Mouse (Mus musculus) urinary bladder, postnatal 4 days (tissue): ENCODE measurements around the gene Gipc2.

Experiments
- DNase-seq, 2 experiments: peaks; one replicate each; pipeline ENCODE4 v3.0.0; 2021 to 2022; ENCODE audit warnings: low spot score in 2 of 2

Gipc2 gene

DNA sequence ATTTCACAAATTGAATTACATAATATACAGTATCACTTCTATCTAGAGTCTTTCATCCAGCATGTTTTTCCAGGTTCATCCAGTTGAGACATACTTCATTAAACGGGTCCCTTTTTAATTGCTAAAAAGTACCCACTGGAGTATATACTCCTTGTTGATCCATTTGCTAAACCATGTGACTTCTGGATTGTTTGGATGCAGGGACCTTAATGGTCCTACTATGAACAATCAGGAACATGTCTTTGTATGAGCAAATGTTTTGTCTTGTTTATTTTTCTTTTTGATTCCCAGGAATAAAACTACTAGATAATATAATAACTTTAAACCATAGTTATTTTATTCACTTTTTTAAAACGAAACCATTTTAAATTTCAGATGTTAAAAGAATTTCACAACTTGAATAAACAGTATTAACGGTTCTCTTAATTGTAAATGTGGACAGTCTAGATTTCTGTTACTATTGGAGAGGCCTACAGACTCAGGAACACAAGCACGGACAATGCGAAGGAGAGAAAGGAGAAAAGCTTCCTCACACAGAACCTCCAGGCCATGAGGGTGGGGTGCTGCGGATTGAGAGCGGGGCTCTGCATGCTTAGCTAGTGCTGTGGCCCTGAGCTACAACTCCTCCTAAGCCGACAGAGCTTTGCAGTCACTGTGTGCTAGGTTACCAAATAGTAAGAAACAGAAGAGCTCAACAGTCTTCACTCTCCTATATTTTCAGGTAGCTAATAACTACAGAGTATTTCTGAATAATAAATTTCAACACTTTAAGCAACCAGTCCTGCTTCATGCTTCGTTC lies 24.8 kb upstream of the Gipc2 start:
- no peak for DNase-seq

DNA sequence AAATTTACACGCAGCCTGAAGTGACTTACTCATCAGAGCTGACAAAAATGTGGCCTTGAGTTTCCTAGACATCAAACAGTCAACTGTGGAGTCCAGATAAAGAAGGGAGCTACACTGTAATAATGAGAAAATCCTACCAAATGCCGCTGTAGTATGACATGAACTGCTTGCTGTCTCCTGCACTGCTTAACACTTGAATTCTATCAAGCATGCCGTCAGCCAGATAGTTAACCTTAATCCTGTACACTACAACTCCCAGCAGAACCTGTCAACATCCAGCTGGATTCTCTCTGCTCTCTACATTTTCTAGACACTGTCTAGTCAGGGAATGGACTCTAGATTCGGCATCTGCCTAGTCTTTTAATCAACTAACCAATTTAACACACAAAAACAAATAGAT lies 23.3 kb upstream of the Gipc2 start:
- no peak for DNase-seq

DNA sequence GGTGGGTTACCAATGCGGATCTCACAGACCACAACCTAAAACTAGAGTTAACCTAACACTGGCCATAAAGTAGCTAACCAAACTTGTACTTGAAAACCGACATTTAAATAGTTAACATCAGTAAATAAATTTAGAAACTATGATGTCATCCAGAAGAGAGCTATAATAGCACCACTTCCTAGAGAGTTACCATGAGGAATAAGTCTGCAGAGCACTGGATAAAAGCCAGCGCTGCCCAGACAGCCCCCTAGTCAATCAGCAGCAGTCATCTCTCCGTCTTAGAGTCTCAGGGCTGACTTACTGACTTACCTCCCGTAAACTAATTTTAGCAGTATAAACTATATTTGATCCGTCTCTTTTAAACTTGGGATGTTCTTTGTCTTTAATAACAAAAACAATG lies 20.1 kb upstream of the Gipc2 start:
- no peak for DNase-seq

DNA sequence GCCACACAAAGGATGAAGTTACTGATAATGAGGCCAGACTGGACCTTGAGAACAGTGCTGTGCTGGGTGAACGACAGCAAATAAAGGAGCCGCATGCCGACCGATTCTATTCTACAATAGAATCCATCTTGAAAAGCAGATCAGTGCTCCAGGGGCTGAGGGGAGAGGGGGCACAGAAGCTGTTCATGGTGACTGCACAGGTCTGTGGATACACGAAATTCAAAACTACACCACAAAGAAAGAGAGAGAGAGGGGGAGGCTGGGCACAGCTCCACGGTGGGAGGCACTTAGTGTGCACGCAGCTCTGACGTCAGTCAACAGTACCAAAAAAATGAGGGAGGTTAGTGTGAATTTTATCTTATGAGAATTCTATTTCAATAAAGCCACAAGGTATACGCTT lies 17.5 kb upstream of the Gipc2 start:
- DNase-seq, result no peak

DNA sequence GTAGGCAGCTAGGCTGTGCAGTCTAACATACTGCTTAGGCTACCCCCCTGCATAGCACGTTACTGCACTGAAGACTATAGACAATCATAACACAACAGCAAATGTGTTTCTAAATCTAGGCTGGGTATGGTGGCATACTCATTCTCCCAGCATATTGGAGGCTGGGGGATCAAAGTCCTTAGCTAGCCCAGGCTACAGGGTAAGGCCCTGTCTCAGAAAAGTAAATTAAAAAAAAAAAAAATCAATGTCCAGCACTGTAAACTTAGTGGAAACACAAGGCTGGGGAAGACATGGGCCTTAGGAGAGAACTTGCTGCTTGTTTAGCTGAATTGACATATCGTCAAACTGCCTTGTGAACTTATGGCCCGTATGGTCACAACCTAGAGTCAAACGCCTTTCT lies 14.6 kb upstream of the Gipc2 start:
- DNase-seq, result no peak

DNA sequence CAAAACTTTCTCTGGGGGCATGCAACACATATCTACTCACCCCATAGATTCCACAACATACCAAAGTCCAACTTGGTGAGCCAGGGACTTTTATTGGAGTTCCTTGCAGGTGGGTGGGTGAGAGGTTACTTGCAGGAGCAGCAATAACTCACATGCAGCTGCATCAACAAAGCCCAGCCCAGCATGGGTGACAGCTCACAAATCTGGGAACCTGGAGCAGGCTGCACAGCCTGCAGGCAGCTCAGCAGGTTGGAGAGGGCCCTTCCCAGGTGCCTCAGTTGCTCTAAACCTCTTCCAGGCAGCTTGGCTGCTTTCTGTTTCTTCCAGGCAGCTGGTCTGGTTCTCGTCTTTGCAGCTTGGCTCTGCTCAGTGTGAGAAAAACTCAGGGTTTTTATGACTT lies 13.3 kb upstream of the Gipc2 start:
- no peak for DNase-seq

DNA sequence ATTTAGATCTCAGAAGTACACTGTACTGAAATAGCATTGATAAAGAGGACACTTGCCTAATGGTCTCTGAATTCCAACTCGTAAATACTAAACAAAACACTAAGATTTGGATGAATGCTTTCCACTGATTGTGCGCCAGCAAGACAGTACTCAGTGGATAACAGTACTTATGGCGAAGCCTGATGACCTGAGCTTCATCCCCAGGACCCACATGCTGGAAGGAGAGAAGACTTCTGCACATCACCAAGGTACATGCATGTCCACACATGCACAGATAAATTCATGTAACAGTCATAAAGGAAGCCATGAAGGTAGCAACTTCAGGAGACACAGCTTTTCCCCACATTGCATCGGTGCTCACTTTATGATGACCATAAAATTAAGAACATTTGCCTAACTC lies 12.8 kb upstream of the Gipc2 start:
- no peak for DNase-seq

DNA sequence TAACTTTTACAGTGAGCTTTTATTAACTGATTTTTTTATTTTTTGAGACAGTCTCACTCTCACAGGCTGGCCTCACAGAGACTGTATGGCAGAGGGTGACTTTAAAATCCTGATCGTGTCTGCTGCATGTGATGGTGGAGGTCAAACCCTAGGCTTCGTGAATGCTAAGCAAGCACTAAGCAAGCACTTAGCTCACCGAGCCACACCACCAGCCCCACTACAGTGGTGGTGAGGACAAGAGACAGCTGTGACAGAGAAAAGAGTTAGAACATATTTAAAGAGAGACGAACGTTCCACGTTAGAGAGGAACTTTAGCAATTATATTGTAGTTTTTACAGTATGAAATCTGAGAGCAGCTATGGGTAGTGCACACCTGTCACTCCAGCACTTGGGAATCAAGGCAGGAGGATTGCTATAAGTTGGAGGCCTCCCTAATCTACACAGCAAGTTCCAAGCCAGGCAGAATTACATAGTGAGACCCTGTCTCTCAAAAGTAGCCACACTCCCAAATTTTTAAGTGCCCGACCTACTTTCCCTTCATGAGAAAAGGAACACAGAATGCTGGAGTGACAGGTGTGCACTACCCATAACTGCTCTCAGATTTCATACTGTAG lies 6.4 kb upstream of the Gipc2 start:
- no peak for DNase-seq

DNA sequence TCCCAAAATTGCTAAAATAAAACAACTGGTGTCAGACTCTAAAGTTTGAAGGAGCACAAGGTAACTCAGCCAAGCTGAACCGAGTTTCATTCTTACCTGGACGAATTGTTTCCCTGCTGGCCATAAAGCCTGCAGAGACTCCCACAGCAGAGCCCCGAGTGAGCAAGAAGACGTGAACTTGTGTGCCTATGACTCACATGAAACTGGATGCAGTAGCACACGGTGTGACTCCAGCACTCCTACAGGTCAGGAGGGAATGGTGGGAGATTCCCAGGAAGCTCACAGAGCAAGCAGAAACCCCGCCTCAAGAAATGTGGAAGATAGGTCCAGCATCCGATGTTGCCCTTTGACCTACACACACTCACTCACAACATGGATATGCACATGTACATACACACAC lies 5.8 kb upstream of the Gipc2 start:
- no peak for DNase-seq

DNA sequence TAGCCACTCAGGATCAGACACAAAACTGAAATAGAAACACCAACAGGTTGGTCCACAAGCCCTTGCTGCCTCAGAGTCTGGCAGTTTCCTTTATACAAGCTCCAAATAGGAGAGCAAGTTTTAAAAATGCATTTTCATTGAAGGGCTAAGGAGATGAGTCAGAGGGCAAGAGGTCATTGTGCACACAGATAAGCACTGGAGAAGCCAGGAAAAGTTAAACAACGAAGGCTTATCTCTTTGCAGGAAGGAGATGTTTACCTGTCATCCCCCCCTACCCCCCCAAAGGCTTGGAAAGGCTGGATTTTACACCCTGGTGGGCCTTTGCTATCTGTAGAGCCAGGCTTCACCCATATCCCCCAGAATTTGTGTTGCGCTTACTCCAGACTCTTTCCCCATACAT lies 5.2 kb upstream of the Gipc2 start:
- DNase-seq, result no peak

DNA sequence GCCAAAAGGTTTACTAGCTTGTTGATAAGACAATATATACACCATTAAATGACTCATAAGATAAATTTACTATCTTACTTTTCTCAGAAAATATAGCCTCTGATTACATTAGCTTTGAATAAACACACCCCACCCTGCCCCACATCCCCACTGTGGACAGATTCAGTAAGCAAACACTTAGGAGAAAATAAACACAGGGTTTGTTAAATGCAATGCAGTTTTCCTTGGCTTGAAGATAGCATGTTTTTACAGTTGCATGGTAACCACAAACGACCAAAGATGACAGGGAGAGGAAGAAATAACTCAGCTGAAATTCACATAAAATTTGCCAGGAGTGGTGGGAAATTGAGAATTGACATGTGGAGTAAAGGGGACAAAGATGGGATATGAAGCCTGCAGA lies 4.4 kb upstream of the Gipc2 start:
- DNase-seq, result no peak

DNA sequence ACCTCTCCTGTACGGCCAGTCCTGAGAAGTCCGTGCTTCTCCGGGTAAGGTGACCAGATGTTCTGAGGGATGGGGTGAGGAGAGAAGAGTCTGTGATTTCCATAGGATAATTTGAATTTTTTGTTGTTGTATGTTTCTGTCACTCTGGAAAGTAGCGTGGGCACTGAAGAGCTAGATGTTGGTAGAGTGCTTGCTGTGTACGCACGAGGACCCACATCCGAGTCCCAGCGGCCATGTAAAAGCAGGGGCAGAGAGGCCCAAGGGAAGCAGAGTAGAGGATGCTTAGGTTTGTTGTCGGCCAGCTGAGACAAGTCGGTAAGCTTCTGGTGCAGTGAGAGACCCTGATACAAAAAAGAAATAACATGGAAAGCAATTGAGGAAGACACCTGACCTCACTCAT lies 2.0 kb upstream of the Gipc2 start:
- no peak for DNase-seq

DNA sequence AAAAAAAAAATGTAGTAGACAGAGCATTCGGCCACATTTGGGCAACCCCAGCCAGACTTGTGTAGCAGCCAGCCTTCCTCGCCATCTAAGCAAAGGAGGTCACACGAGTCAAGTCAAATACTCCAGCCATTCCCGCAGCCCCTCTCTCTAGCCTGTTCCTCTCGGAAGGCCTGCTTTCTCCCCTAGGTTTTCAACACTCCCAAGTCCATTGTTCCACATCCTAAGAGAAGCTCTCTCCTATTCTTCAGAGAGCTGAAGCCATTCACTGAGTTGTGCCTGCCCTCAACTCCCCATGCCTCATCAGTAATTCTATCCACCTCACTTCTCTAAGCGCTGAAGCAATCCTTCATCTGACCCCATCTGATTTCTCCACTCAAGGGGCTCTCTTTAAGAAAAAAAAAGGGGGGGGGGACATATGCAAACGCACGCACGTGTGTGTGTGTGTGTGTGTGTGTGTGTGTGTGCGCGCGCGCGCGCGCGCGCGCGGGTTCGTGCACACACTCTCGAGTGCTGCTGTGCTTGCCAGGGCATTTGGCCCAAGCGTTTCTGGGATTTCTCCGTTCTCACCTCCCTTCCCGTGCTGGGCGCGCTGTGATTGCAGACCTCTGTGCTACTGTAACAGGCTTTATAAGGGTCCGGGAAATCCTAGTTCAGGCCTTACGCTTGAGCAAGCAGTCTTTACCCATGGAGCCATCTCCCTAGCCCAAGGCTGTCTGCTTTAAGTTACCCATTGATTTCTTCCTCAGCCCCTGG lies 845 bp upstream of the Gipc2 start:
- no peak for DNase-seq

DNA sequence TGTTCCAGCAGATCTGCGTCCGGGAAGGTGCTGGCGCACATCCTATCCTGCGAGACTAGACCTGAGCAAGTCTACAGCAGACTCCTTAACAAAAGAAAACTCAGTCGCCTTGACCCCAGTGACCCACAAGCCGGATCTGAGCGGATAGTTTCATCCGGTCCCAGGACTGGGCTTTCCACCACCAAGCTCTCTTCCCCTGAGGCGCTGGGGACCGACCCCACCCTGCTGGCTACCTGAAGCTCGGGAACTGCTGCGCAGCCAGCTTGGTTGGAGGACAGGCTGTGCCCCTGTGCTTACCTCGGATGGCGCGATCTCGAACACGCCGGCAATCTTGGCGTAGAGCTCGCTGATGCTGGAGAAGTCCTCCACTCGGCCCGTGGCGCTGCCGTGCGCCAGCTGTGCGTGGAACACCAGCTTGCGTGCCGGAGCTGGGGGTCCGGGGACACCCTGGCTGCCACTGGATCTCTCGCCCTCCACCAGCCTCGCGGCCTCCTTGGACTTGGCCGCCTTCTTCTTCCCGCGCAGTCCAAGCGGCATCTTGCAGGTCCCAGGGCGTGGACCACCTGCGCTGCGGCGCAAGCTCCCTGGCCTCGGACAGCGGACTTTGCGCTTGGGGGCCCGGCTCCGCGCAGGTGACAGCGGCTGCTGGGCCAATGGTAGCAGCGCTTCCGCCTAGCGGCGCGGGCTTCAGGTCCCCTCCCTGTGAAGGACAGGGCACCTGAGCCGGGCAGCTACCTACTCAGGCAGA lies 505 bp downstream of the Gipc2 start:
- DNase-seq, result no peak

DNA sequence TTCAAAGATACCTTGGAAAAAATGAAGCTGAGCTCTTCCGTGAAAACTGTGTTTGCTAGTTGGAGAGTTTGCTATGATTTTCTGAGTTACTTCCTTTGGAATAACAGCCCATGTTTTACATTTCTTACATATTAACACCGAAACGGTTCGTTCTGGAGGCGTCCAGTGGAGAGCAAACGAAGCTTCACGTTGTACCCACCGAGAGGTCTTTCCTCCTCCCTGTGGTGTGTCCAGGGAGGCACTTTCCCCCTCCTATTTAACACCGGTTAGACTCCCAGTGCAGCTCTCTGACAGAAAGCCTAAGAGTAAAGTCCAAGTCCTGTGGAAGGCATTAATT lies 1.0 kb downstream of the Gipc2 start:
- no peak for DNase-seq

DNA sequence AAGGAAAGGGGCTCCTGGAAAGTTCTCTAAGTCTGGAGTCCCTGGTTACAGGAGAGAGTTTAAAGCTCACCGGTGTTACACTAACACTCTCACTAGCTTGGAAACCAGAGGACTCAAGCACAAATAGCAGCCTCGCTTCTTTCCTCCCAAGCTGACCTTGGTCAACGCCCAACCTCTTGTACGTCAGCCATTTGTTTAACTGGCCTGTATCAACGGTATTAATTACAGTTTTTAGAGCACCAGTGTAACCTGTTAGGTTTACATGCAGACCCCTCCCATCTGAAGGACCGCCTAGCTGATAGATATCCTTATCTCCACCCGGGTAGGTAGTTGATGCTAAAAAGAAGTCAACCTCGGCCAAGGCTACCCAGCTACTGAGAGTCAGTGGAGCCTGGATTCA lies 2.7 kb downstream of the Gipc2 start:
- no peak for DNase-seq

DNA sequence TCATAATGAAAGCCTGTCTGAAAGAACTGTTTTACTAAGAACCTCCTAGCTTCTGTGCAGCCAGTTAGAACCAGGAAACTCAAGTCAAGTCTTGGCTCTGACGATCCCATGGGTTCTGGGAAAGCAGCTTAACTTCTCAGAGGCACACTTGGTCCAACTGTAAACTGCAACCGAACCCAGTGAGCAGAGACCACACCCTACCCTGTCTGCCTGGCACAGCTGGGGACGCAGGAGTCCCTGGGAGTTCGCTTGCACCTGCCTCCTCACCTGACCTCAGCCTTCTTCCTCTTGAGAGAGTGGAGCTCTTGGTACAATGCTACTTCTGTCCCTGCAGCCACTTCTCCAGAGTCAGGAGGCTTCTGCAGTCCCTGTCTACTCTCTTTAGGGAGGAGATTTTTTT lies 5.4 kb downstream of the Gipc2 start:
- DNase-seq, result no peak

DNA sequence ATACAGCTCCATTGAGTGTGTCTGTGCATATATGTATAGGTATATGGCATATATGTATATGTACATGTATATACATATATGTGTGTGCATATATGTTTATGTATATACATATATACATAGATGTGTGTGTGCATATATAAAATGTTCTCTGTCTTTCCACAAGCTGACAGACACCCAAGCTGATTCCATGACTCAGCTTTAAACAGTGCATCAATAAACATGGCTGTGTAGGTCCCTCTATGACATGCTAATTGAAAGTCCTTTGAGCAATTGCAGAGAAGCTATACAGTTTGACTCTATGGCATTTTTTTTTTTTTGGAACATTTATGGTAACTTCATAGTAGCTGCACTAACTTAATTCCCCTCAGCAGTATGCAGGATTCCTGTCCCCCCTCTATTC lies 6.7 kb downstream of the Gipc2 start:
- DNase-seq, result no peak

DNA sequence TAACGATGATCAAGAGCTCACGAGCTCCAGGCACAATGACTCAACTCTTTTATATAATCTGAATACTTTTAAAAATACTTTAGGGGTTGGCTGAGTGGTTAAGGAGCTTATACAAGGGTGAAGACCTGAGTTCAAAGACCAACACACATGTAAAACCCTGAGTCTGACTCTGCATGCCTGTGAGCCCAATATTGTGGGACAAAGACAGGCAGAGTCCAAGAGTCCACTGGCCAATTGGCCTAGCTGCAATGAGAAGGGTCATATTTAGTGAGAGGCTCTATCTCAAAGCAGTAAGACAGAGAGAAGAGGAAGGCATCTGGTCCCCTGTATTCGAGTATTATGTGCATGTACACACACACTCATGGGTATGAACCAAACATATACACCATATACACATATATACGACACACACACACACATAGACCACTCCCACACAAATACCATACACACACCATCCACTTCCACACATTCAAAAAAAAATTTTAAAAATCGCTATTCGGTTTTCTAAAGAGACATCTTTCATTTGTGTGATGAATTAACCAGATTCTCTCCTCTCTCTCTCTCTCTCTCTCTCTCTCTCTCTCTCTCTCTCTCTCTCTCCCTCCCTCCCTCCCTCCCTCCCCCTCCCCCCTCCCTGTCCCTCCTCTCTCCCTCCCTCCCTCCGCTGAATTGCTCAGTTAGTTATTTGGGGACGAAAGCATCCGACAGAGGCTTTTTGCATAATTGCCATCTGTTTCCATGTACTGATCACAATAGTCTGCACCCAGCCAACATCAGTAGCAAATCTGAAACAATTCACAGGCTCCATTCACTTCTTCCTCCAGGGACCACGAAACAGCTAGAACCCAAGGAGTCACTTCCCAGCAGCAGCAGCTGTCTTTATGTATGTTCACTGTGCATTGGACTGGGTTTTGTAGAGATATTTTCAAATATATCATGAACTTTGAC lies 7.4 kb downstream of the Gipc2 start:
- no peak for DNase-seq

DNA sequence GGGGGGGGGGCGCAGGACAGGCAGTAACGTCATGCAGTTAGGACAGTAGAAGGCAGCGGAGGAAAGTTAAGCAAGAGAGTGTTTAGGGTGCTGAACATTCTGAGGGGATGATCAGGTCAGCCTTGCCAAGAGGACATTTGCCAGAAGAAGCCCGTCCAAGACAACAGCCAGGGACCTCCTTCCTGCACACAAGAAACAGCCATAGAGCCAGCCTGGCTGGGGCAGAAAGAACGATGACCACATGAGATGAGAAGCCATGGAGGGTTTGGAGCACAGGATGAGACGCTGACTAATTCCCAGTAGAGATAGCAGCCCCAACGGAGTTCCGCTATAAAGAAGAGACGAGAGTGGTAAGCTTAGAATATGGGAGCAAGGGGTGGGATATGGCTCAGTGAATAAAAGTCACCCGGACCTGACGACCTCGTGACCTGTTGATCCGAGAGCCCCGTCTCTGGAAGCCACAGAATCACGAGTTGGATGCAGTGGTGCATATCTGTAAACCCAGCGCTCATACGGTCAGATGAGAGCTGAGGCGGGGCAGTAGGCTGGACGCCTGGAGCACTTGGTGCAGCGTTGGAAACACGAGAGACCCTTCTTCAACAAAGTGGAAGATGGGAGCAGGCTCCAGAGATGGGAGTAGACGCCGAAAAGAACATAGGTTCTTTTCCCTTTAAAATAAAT lies 9.1 kb downstream of the Gipc2 start:
- DNase-seq, result no peak
